Mouse (Mus musculus): Measurements from ENCODE around the gene Mat1a.

The Mat1a gene

GRCm38 (mm10) chr14:41140686-41141085 lies 35.9 kb downstream of the Mat1a start:
- no peak for DNase-seq (ENCODE audit: low read depth, low spot score)

- no peak for DNase-seq (ENCODE audit: low read depth, low spot score)
Observed at GRCm38 (mm10) chr14:41146035-41146434, 41.2 kb downstream of the Mat1a start.

DNA sequence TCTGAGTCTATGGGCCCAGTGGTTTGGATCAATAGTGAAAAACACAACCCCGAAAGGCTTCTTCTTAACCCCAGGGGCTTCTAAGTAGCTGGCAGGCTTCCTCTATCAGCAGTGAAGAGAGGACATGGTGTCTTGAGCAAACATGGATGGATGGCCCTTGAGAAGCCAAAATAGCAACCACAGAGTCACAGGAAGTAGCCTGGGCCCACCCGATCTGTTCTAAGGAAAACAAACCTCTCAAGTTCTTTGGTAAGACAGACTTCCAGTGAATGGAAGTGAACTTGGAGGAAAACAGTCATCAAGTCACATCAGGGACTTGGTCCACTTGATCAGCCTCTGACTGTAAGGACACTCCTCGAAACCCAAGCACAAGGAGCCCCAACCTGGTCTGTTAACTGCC lies 42.1 kb downstream of the Mat1a start:
- no peak for DNase-seq (ENCODE audit: low read depth, low spot score)

- no peak for DNase-seq (ENCODE audit: low read depth, low spot score)
Observed at GRCm38 (mm10) chr14:41147356-41147755, 42.5 kb downstream of the Mat1a start.

DNA sequence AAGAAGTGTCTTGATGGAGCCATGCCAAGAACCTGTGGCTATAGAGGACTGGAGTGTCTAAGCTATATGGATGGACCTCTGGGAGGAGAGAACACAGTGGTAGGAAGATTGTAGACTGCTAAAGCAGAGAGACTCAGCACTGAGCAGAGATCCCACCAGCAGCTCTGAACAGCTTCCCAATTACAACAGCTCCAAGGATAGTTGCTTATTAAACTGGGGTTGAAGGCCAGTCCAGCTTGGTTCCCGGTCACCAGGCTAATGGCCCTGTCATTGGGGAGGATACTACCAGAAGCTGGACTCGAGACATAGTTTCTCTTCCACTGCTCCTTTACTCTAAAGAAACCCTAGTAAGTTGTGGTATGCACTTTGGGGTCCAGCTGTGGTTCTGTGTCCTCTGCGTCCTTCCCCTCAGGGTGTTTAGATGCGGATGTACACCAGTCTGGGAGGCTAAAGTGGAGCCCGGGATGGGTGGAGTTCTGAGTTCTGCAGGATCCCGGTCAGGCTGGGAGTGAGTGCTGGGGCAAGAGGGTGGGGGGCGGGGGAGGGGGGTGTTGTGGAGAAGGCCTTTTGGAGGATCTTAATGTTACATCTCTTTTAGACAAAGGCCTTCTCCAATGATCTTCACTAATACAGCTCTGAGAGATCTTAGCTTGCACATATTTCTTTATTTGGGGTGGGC lies 46.5 kb downstream of the Mat1a start, which contains the start of gene Mbl1:
Gene Mbl1, plus strand, starts transcription at position 239 of the 679 bp plus-strand sequence.
- DNase-seq (ENCODE audit: low read depth, low spot score): no peak

GRCm38 (mm10) chr14:41160076-41160475 lies 55.2 kb downstream of the Mat1a start:
- no peak for DNase-seq (ENCODE audit: low read depth, low spot score)

DNA sequence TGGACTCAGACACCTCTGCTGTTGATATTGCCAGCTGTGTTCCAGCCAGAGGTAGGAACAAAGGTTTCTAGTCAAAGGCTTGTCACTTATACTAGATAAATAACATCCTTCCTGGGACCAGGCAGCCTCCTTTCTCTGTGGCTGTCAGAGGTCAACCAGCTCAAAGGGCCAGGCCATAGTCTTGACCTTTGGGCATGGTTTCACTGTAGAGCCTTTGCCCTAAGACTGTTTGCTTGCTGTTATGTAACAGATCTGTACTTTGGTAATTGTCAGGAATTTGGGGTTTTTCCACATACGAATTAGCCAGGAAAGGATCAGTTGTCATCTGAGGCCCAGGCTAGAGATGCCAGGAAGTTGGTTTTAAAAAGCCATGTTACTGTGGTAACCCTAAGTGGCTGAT lies 55.9 kb downstream of the Mat1a start:
- no peak for DNase-seq (ENCODE audit: low read depth, low spot score)

DNA sequence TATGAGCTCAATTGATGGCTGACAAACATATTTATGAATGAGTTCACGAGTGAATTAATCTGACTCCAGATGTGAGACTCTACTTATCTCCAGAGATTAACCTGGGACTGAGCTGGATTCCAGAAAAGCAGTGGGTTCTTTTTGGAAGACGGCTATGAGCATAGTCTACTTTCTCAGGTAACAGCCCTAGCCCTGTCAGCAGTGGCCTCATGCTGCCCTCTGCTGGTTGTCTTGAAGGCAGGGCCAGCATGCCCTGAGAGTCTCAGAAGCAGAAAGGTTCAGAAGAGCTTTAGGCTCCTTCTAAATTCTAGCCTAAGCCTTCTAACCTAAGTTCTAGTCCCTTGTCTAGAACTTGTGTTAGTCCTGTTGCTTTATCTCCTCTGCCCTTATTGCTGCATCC lies 57.8 kb downstream of the Mat1a start:
- peak; percentile 12 for DNase-seq (ENCODE audit: low read depth, low spot score)

DNA sequence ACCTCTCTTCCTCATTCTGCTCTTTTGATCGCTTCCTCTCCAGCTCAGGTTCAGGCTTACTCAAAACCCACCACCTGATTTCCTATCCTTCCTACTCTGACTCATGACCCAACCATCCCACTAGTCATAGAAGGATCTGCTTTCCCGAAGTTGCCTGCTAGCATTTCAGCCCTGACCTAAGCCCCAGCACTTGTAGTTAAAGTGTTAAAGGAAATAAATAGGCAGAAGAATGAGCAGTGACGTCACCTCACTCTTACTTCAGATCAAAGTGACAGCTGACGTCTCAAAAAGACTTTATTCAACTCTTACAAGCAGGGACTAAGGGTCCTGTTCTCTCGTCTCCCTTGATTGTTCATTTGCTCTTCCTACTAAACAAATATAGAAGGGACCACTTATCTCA lies 62.4 kb downstream of the Mat1a start:
- no peak for DNase-seq (ENCODE audit: low read depth, low spot score)

- DNase-seq (ENCODE audit: low read depth, low spot score): no peak
Observed at GRCm38 (mm10) chr14:41168567-41168966, 63.7 kb downstream of the Mat1a start.

GRCm38 (mm10) chr14:41170514-41170913 lies 65.7 kb downstream of the Mat1a start:
- DNase-seq (ENCODE audit: low read depth, low spot score): no peak
